Mouse (Mus musculus): ENCODE results near the gene Pigs. TPM values are rescaled to one million over a fixed set of nuclear protein-coding genes. Genes with fewer than 3 reads are reported as not detected.
A peak's percentile ranks its signal among the peaks of the same experiment; 100 is the strongest.

Pigs gene
- total RNA-seq, 2 experiments from 2014 or later: 3.6 to 14.3 TPM

GRCm38 (mm10) chr11:78360125-78360788, 32.0 kb downstream of the Pigs start:
- ATAC-seq (replicated peaks; ENCODE audit: low FRiP score, poor library complexity, severe bottlenecking): peak; percentile 81

- 0 out of 2 replicates have a peak, but pooled peaks have one; percentile 7 for ATAC-seq (replicated peaks; ENCODE audit: low FRiP score, poor library complexity, severe bottlenecking)
Measured at GRCm38 (mm10) chr11:78360789-78361131, 32.5 kb downstream of the Pigs start.

GRCm38 (mm10) chr11:78363309-78364007, 35.2 kb downstream of the Pigs start:
- no peak for ATAC-seq (replicated peaks; ENCODE audit: low FRiP score, poor library complexity, severe bottlenecking)

GRCm38 (mm10) chr11:78364103-78364502, 35.9 kb downstream of the Pigs start:
- ATAC-seq (replicated peaks; ENCODE audit: low FRiP score, poor library complexity, severe bottlenecking): no peak

GRCm38 (mm10) chr11:78367456-78368225, 39.4 kb downstream of the Pigs start:
- ATAC-seq (replicated peaks; ENCODE audit: low FRiP score, poor library complexity, severe bottlenecking): no peak

GRCm38 (mm10) chr11:78370389-78370788, 42.2 kb downstream of the Pigs start:
- ATAC-seq (replicated peaks; ENCODE audit: low FRiP score, poor library complexity, severe bottlenecking): no peak

- ATAC-seq (replicated peaks; ENCODE audit: low FRiP score, poor library complexity, severe bottlenecking): no peak
Measured at GRCm38 (mm10) chr11:78371711-78372110, 43.5 kb downstream of the Pigs start.

GRCm38 (mm10) chr11:78372166-78372565, 44.0 kb downstream of the Pigs start:
- ATAC-seq (replicated peaks; ENCODE audit: low FRiP score, poor library complexity, severe bottlenecking): no peak

GRCm38 (mm10) chr11:78372610-78373009, 44.4 kb downstream of the Pigs start:
- no peak for ATAC-seq (replicated peaks; ENCODE audit: low FRiP score, poor library complexity, severe bottlenecking)

- ATAC-seq (replicated peaks; ENCODE audit: low FRiP score, poor library complexity, severe bottlenecking): no peak
Measured at GRCm38 (mm10) chr11:78374147-78374546, 45.9 kb downstream of the Pigs start.

GRCm38 (mm10) chr11:78377549-78378159, 49.4 kb downstream of the Pigs start:
- ATAC-seq (replicated peaks; ENCODE audit: low FRiP score, poor library complexity, severe bottlenecking): no peak

- no peak for ATAC-seq (replicated peaks; ENCODE audit: low FRiP score, poor library complexity, severe bottlenecking)
Measured at GRCm38 (mm10) chr11:78380351-78380750, 52.1 kb downstream of the Pigs start.

GRCm38 (mm10) chr11:78380996-78381395, 52.8 kb downstream of the Pigs start:
- no peak for ATAC-seq (replicated peaks; ENCODE audit: low FRiP score, poor library complexity, severe bottlenecking)

GRCm38 (mm10) chr11:78382286-78382685, 54.1 kb downstream of the Pigs start:
- no peak for ATAC-seq (replicated peaks; ENCODE audit: low FRiP score, poor library complexity, severe bottlenecking)

GRCm38 (mm10) chr11:78382701-78383100, 54.5 kb downstream of the Pigs start:
- ATAC-seq (replicated peaks; ENCODE audit: low FRiP score, poor library complexity, severe bottlenecking): no peak

- no peak for ATAC-seq (replicated peaks; ENCODE audit: low FRiP score, poor library complexity, severe bottlenecking)
Measured at GRCm38 (mm10) chr11:78385776-78386175, 57.6 kb downstream of the Pigs start.

- ATAC-seq (replicated peaks; ENCODE audit: low FRiP score, poor library complexity, severe bottlenecking): no peak
Measured at GRCm38 (mm10) chr11:78386508-78387043, 58.4 kb downstream of the Pigs start, which contains the start of gene Foxn1. TSS of gene Foxn1 (minus strand) at chr11:78386558.

All from erythroid progenitor cell, adult 5-6 weeks (primary cell).